In the genomic region with DNA sequence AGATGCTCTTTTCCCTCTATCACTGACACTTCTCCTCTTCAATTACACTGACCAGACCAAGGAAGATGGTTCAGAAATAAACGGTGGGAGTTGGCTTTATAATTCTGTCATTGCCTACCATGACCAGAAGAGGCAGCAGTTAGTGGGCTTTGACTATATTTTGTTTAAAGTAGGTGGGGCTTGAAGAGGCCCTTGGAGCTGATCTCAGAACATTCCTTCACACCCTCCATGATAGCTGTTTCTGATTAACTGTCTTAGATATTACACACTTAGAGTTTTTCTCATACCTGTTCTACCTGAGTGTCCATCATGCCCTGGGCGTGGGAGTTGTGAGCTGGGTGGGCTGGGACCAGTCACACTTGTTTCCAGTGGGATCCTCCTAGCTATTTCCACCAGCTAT, we compare ENCODE assay signal across 17 mouse cellular contexts. TPM values are rescaled to one million over a fixed set of nuclear protein-coding genes. Genes with fewer than 3 reads are reported as not detected.
DNase-seq lines count a peak whose midpoint lies in the region; ATAC-seq and TF ChIP-seq lines count a peak whose summit lies in the region.
"Had no signal": no experiment of that assay in that cellular context is flagged by ENCODE, and none has a peak within 500 bp of the region (broad histone marks: within the 10 kb centered on the region; RNA-seq: fewer than 3 reads in every experiment).

No protein-coding gene starts in this region.

- H3K9me3 ChIP-seq in liver, embryonic 13.5 days (replicated peaks), result no peaks in the 10 kb centered on the region
- no peaks in the 10 kb centered on the region for H3K9me3 ChIP-seq in stomach, postnatal 0 days (ENCODE audit: control insufficient read depth, low read length)
- H3K9me3 ChIP-seq: embryonic facial prominence, embryonic 13.5 days; forebrain, embryonic 15.5 days; hindbrain, embryonic 15.5 days; neural tube, embryonic 13.5 days; stomach, embryonic 15.5 days had no signal

- TF ChIP-seq POLR2A in thymus, adult 2 months (IDR thresholded peaks at IDR 0.05; ENCODE audit: control insufficient read depth, extremely low read depth, insufficient read depth, low read length, poor library complexity), result no peak

- H3K4me3 ChIP-seq in liver, embryonic 13.5 days (replicated peaks), result no peak overlapping the region
- no peak overlapping the region for H3K4me3 ChIP-seq in stomach, postnatal 0 days (ENCODE audit: low read depth, low read length)
- no peak overlapping the region for H3K4me3 ChIP-seq in thymus, adult 2 months (ENCODE audit: control insufficient read depth, insufficient read depth, low read length)
- H3K4me3 ChIP-seq: embryonic facial prominence, embryonic 13.5 days; forebrain, embryonic 15.5 days; hindbrain, embryonic 15.5 days; neural tube, embryonic 13.5 days; stomach, embryonic 15.5 days had no signal

- H3K27me3 ChIP-seq in liver, embryonic 13.5 days, result no peaks in the 10 kb centered on the region; the same call in 1 of the 2 replicates
- no peaks in the 10 kb centered on the region for H3K27me3 ChIP-seq in stomach, postnatal 0 days (ENCODE audit: control insufficient read depth, insufficient read depth, low read length)
- H3K27me3 ChIP-seq in thymus, adult 2 months (ENCODE audit: control insufficient read depth, insufficient read depth, low read length), result no peaks in the 10 kb centered on the region
- H3K27me3 ChIP-seq: embryonic facial prominence, embryonic 13.5 days; forebrain, embryonic 15.5 days; hindbrain, embryonic 15.5 days; neural tube, embryonic 13.5 days; stomach, embryonic 15.5 days had no signal

- H3K27ac ChIP-seq in liver, embryonic 13.5 days, result peak overlapping the region; percentile 59; the same call in 1 of the 2 replicates
- no peak overlapping the region for H3K27ac ChIP-seq in stomach, postnatal 0 days (replicated peaks)
- no peak overlapping the region for H3K27ac ChIP-seq in thymus, adult 2 months (ENCODE audit: control insufficient read depth, insufficient read depth, low read length)
- H3K27ac ChIP-seq: embryonic facial prominence, embryonic 13.5 days; forebrain, embryonic 15.5 days; hindbrain, embryonic 15.5 days; macrophage; neural tube, embryonic 13.5 days; stomach, embryonic 15.5 days had no signal

- no peaks in the 10 kb centered on the region for H3K36me3 ChIP-seq in liver, embryonic 13.5 days
- H3K36me3 ChIP-seq in stomach, postnatal 0 days (ENCODE audit: control insufficient read depth, insufficient read depth, low read length), result no peaks in the 10 kb centered on the region
- H3K36me3 ChIP-seq in thymus, adult 2 months (ENCODE audit: control insufficient read depth, insufficient read depth, low read length), result no peaks in the 10 kb centered on the region
- H3K36me3 ChIP-seq: forebrain, embryonic 15.5 days; hindbrain, embryonic 15.5 days; neural tube, embryonic 13.5 days; stomach, embryonic 15.5 days had no signal

- intact Hi-C loops in heart, postnatal 10 days (cut with DNase I), result no loop called here

- H3K4me2 ChIP-seq in liver, embryonic 13.5 days, result no peak overlapping the region
- no peak overlapping the region for H3K4me2 ChIP-seq in stomach, postnatal 0 days (replicated peaks; ENCODE audit: low read depth)
- H3K4me2 ChIP-seq: embryonic facial prominence, embryonic 13.5 days; forebrain, embryonic 15.5 days; hindbrain, embryonic 15.5 days; neural tube, embryonic 13.5 days; stomach, embryonic 15.5 days had no signal

- peak; percentile 85 for DNase-seq in heart, adult 11 months
- no peak for DNase-seq in heart, postnatal 10 days
- DNase-seq in lung, adult 18-20 months, result peak; percentile 38 to 42
- DNase-seq in lung, postnatal 14 days, result no peak
- no peak for DNase-seq in liver, embryonic 13.5 days
- no peak for DNase-seq in stomach, postnatal 0 days (ENCODE audit: low spot score)
- DNase-seq in layer of hippocampus, postnatal 10 days (ENCODE audit: low spot score in 2 of 2), result no peak
- no peak for DNase-seq in thymus, adult 2 months
- DNase-seq: cerebellum, postnatal 25 days; kidney, adult 8-10 months had no signal

- peak; percentile 61 for TF ChIP-seq CTCF in stomach, postnatal 0 days (IDR thresholded peaks at IDR 0.05; ENCODE audit: low read depth)
- no peak for TF ChIP-seq CTCF in thymus, adult 2 months (IDR thresholded peaks at IDR 0.05; ENCODE audit: borderline replicate concordance, control insufficient read depth, extremely low read depth, insufficient read depth, low read length, poor library complexity)

- 67% methylated on average over 2 of the region's 2 CpGs for WGBS in liver, embryonic 13.5 days (ENCODE audit: insufficient replicate concordance)
- WGBS in stomach, postnatal 0 days, result 65% methylated on average over 2 of the region's 2 CpGs
- WGBS in thymus, adult 2 months, result 73% methylated on average over 2 of the region's 2 CpGs

- no peak overlapping the region for H3K9ac ChIP-seq in liver, embryonic 13.5 days
- H3K9ac ChIP-seq in stomach, postnatal 0 days (ENCODE audit: low read length), result no peak overlapping the region
- H3K9ac ChIP-seq: embryonic facial prominence, embryonic 13.5 days; forebrain, embryonic 15.5 days; hindbrain, embryonic 15.5 days; neural tube, embryonic 13.5 days; stomach, embryonic 15.5 days had no signal

- TF ChIP-seq EP300 in stomach, postnatal 0 days (optimal IDR thresholded peaks at IDR 0.05), result no peak

- no peak for ATAC-seq in liver, embryonic 13.5 days (ENCODE audit: low read depth)
- no peak for ATAC-seq in stomach, postnatal 0 days (ENCODE audit: low FRiP score, low TSS enrichment)
- ATAC-seq: forebrain, embryonic 15.5 days; midbrain, embryonic 16.5 days had no signal

- H3K4me1 ChIP-seq in liver, embryonic 13.5 days (replicated peaks), result peaks cover 53% of the 10 kb centered on the region
- H3K4me1 ChIP-seq in stomach, postnatal 0 days (replicated peaks; ENCODE audit: control insufficient read depth, insufficient read depth), result peaks cover 19% of the 10 kb centered on the region
- no peaks in the 10 kb centered on the region for H3K4me1 ChIP-seq in thymus, adult 2 months (replicated peaks; ENCODE audit: control insufficient read depth, insufficient read depth, low read length)

RNA-seq across cellular contexts. Expression of a gene that starts 28.5 kb away (rescaled TPM):
- 100 to 1,000 TPM; 112 to 223 TPM for total RNA-seq in heart, postnatal 10 days (2021)
- 8.4 and 10.0 TPM in 2 replicates for polyA plus RNA-seq in liver, embryonic 13.5 days (2015; fragmentation: Nextera tagmentation; extraction: Ambion mirVana)
- polyA plus RNA-seq in stomach, postnatal 0 days (2015; fragmentation: Nextera tagmentation; extraction: Ambion mirVana), result 33.0 and 33.9 TPM in 2 replicates
- 10 to 100 TPM; 54.9 to 59.8 TPM for total RNA-seq in layer of hippocampus, postnatal 10 days (2021)
- polyA plus RNA-seq in thymus, adult 2 months (2012; rRNA removed), result 30.5 and 39.7 TPM in 2 replicates

Comparison
In these comparisons a context has a peak if more than half of its experiments do, and no peak if none do; other contexts are left out.
1. DNase-seq: peak in heart, adult 11 months (single experiment) and lung, adult 18-20 months (2 of 2); none in heart, postnatal 10 days (0 of 2), lung, postnatal 14 days (single experiment), liver, embryonic 13.5 days (single experiment), stomach, postnatal 0 days (single experiment), layer of hippocampus, postnatal 10 days (0 of 2) and thymus, adult 2 months (single experiment).